Mouse (Mus musculus): ENCODE data around the gene Acsl5.

DNA sequence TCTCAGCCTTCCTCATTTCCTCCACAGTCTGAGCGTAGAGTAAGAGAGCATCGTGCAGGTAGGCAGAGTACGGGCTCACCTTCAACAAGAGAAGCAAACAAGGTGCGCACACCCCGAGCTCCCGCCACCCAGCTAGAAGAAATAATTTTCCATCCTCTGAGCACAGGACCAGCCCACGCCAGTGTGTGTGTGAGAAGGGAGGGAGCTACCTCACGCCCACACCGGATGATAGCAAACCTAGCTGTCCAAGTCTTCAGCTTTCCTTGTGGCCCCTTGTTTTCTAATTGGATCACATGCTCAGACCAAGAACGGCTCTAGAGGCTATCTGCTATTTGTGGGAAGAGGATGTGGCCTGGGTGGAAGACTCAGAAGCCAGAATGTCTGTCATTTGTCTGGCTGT is 20.7 kb upstream of the Acsl5 start:
- TF ChIP-seq CTCF (IDR thresholded peaks at IDR 0.05; ENCODE audit: control insufficient read depth, insufficient read depth, insufficient read length) (no peak), FOSL1 (IDR thresholded peaks at IDR 0.05; ENCODE audit: insufficient read depth, low read length, poor library complexity, severe bottlenecking) (no peak), MAX (IDR thresholded peaks at IDR 0.05) (no peak), MYOD1 (IDR thresholded peaks at IDR 0.05; ENCODE audit: control insufficient read depth, insufficient read length, low read depth) (no peak), USF1 (IDR thresholded peaks at IDR 0.05; ENCODE audit: low read depth) (no peak), MYOG (IDR thresholded peaks at IDR 0.05; ENCODE audit: control insufficient read depth, extremely low read depth, insufficient read length) (no peak)
